Mouse (Mus musculus): ENCODE measurements around the gene Olfr1250. TPM values are rescaled to one million over a fixed set of nuclear protein-coding genes. Genes with fewer than 3 reads are reported as not detected.
"Not testable (repeated sequence)": the region's sequence is repeated elsewhere in the genome, so short reads cannot be mapped to it uniquely, and the experiment has no call there.

Gene Olfr1250
- not detected in 2 replicates for polyA plus RNA-seq (2012; rRNA removed)

DNA sequence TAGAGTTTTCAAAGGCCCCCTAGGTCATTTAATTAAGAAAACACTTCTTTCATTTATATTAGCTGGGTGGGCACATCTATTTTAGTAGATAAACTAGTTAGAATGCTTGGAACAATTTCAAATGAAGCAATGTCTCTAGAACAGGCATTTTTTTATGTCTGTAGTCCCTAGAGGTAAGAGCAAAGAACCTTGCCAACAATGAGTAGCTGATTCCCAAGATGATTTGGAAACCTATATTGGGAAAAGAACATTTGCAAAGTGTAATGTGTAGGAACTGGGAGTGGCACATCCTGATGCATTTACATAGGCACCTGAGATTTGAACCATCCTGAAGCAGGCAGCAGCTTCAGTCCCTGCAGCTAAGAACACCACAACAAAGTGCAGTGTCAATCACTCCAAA is at the start of gene Olfr1250:
Olfr1250 (minus strand) TSS at position 101 of the 400 bp plus-strand sequence.
- no peak for DNase-seq (ENCODE audit: low read depth)

GRCm38 (mm10) chr2:89691980-89692379 is 30.7 kb upstream of the Olfr1250 start:
- no peak for DNase-seq (ENCODE audit: low read depth)

- no peak for DNase-seq (ENCODE audit: low read depth)
Measured at GRCm38 (mm10) chr2:89671836-89672235, 10.6 kb upstream of the Olfr1250 start, which contains the start of gene Olfr1251. Gene Olfr1251 (minus strand): TSS chr2:89671936.

GRCm38 (mm10) chr2:89634883-89635282 is 26.4 kb downstream of the Olfr1250 start, which contains the start of gene Olfr1249:
Gene Olfr1249 (minus strand): TSS chr2:89634983.
- DNase-seq (ENCODE audit: low read depth), result no peak

DNA sequence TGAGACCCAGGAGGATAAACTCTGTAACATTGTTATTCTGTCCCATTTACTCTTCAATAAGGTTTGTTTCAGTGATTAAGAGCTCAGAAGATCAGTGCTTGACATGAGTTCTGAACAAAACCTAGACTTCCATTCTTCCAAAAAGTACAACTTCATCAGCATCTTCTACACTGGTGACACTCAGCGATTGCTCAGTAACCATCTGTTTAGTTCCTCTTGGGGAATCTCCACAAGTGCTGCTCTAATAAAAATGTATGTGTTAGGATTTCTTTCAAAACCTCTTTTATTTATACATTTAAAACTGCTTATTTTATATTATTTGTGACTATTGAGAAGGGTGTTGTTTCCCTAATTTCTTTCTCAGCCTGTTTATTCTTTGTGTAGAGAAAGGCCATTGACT is 43.1 kb downstream of the Olfr1250 start, which contains the start of gene Olfr1248:
Olfr1248 (minus strand) TSS at position 101 of the 400 bp plus-strand sequence.
- not testable (repeated sequence) for DNase-seq (ENCODE audit: low read depth)

- DNase-seq (ENCODE audit: low read depth), result no peak
Measured at GRCm38 (mm10) chr2:89614030-89614429, 47.2 kb downstream of the Olfr1250 start, which contains the start of gene Olfr1247. Gene Olfr1247 (minus strand): TSS chr2:89614130.

Other genes with a start within 250 kb of the Olfr1250 start
- not detected in 2 replicates for gene Olfr1239, start 241.1 kb downstream of the Olfr1250 start, polyA plus RNA-seq (2012; rRNA removed)
- gene Olfr1240, start 218.5 kb downstream of the Olfr1250 start, polyA plus RNA-seq (2012; rRNA removed), result not detected in 2 replicates
- gene Olfr1241, start 174.3 kb downstream of the Olfr1250 start, polyA plus RNA-seq (2012; rRNA removed), result not detected in 2 replicates
- not detected in 2 replicates for gene Olfr1242, start 163.1 kb downstream of the Olfr1250 start, polyA plus RNA-seq (2012; rRNA removed)
- not detected in 2 replicates for gene Olfr1243, start 130.0 kb downstream of the Olfr1250 start, polyA plus RNA-seq (2012; rRNA removed)
- gene Olfr1245, start 83.0 kb downstream of the Olfr1250 start, polyA plus RNA-seq (2012; rRNA removed), result not detected in 2 replicates
- gene Olfr1246, start 68.3 kb downstream of the Olfr1250 start, polyA plus RNA-seq (2012; rRNA removed), result not detected in 2 replicates
- not detected in 2 replicates for gene Olfr1247, start 47.3 kb downstream of the Olfr1250 start, polyA plus RNA-seq (2012; rRNA removed)
- not detected in 2 replicates for gene Olfr1248, start 43.2 kb downstream of the Olfr1250 start, polyA plus RNA-seq (2012; rRNA removed)
- not detected in 2 replicates for gene Olfr1249, start 26.5 kb downstream of the Olfr1250 start, polyA plus RNA-seq (2012; rRNA removed)
- not detected in 2 replicates for gene Olfr1251, start 10.5 kb upstream of the Olfr1250 start, polyA plus RNA-seq (2012; rRNA removed)
- gene Olfr1252, start 63.5 kb upstream of the Olfr1250 start, polyA plus RNA-seq (2012; rRNA removed), result not detected in 2 replicates
- gene Olfr1253, start 95.6 kb upstream of the Olfr1250 start, polyA plus RNA-seq (2012; rRNA removed), result not detected in 2 replicates
- gene Olfr1254, start 132.2 kb upstream of the Olfr1250 start, polyA plus RNA-seq (2012; rRNA removed), result not detected in 2 replicates
- not detected in 2 replicates for gene Olfr1255, start 150.6 kb upstream of the Olfr1250 start, polyA plus RNA-seq (2012; rRNA removed)
- not detected in 2 replicates for gene Olfr1256, start 180.1 kb upstream of the Olfr1250 start, polyA plus RNA-seq (2012; rRNA removed)
- not detected in 2 replicates for gene Olfr48, start 186.7 kb upstream of the Olfr1250 start, polyA plus RNA-seq (2012; rRNA removed)
- gene Olfr1257, start 217.0 kb upstream of the Olfr1250 start, polyA plus RNA-seq (2012; rRNA removed), result not detected in 2 replicates